Mouse (Mus musculus) layer of hippocampus, postnatal 10 days (tissue): Measurements from ENCODE around the gene Fthl17f. TPM values are rescaled to one million over a fixed set of nuclear protein-coding genes. Genes with fewer than 3 reads are reported as not detected.
"Not testable (repeated sequence)": the region's sequence is repeated elsewhere in the genome, so short reads cannot be mapped to it uniquely, and the experiment has no call there.

ENCODE experiments used
- DNase-seq, 2 experiments: peaks; one replicate each; pipeline ENCODE4 v3.0.0; 2021; ENCODE audit warnings: low spot score in 2 of 2
- long read RNA-seq: library from polyadenylated mRNA; stranded (forward); transcript quantifications from one replicate; pipeline ENCODE4 v2.0.0, GENCODE M21; 2023
- total RNA-seq, 2 experiments: library from RNA; stranded (reverse); gene quantifications; 2 replicates each; pipeline ENCODE4 v1.2.3; 2021

The Fthl17f gene
- not detected for total RNA-seq
- long read RNA-seq = 0 reads

- DNase-seq = not testable (repeated sequence)
Measured at GRCm38 (mm10) chrX:9062715-9063114, at the start of gene Fthl17f. TSS of gene Fthl17f (plus strand) at chrX:9063015.

GRCm38 (mm10) chrX:9016079-9016478, 46.7 kb upstream of the Fthl17f start:
- DNase-seq = no peak

- DNase-seq = no peak
Measured at GRCm38 (mm10) chrX:9019481-9019880, 43.3 kb upstream of the Fthl17f start.

GRCm38 (mm10) chrX:9033193-9033592, 29.6 kb upstream of the Fthl17f start, which contains the start of gene Fthl17e:
TSS of gene Fthl17e (plus strand) at chrX:9033493.
- DNase-seq = not testable (repeated sequence)

- DNase-seq = peak in 1 of 2 experiments; percentile 9
Measured at GRCm38 (mm10) chrX:9041611-9042010, 21.2 kb upstream of the Fthl17f start.

- DNase-seq = peak; percentile 75 to 91
Measured at GRCm38 (mm10) chrX:9060952-9061351, 1.9 kb upstream of the Fthl17f start.

GRCm38 (mm10) chrX:9062101-9062500, 714 bp upstream of the Fthl17f start:
- no peak for DNase-seq

GRCm38 (mm10) chrX:9077699-9078098, 14.9 kb downstream of the Fthl17f start:
- peak; percentile 72 to 82 for DNase-seq

- not testable (repeated sequence) for DNase-seq
Measured at GRCm38 (mm10) chrX:9095066-9095465, 32.3 kb downstream of the Fthl17f start.

- DNase-seq = no peak
Measured at GRCm38 (mm10) chrX:9104262-9104661, 41.4 kb downstream of the Fthl17f start, which contains the start of gene 4930402K13Rik. TSS of gene 4930402K13Rik (plus strand) at chrX:9104562.

GRCm38 (mm10) chrX:9110381-9110780, 47.6 kb downstream of the Fthl17f start:
- DNase-seq = no peak

Other genes with a start within 250 kb of the Fthl17f start
- gene Gm6592, start 219.0 kb upstream of the Fthl17f start, total RNA-seq = not detected
- gene Gm5751, start 188.8 kb upstream of the Fthl17f start, total RNA-seq = not detected
- 10 to 100 TPM; 24.0 to 26.4 TPM for gene B630019K06Rik, start 170.6 kb upstream of the Fthl17f start, total RNA-seq
- gene Fthl17b, start 100.0 kb upstream of the Fthl17f start, total RNA-seq = not detected
- not detected for gene Fthl17c, start 86.5 kb upstream of the Fthl17f start, total RNA-seq
- gene Fthl17d, start 76.3 kb upstream of the Fthl17f start, total RNA-seq = not detected
- gene Fthl17e, start 29.5 kb upstream of the Fthl17f start, total RNA-seq = not detected
- not detected for gene 4930402K13Rik, start 41.5 kb downstream of the Fthl17f start, total RNA-seq
- gene Lancl3, start 136.9 kb downstream of the Fthl17f start, total RNA-seq = 1 to 10 TPM; 3.9 to 5.5 TPM
- gene Gm14862, start 193.9 kb downstream of the Fthl17f start, total RNA-seq = not detected
- 10 to 100 TPM in 1 of 2 experiments, 1 to 10 TPM in 1; 9.1 to 11.5 TPM for gene Xk, start 209.7 kb downstream of the Fthl17f start, total RNA-seq
- not detected for gene H2al1m, start 220.7 kb downstream of the Fthl17f start, total RNA-seq